Mouse (Mus musculus) right cerebral cortex, postnatal 14 days (tissue): ENCODE data around the gene Gm37240.

Experiments used
- DNase-seq: peaks from one replicate; pipeline ENCODE4 v3.0.0; 2022

The Gm37240 gene

GRCm38 (mm10) chr3:85109221-85109620 is 778.1 kb downstream of the Gm37240 start:
- no peak for DNase-seq

- DNase-seq = no peak
Measured at GRCm38 (mm10) chr3:85108396-85108795, 778.9 kb downstream of the Gm37240 start.

- DNase-seq = no peak
Measured at GRCm38 (mm10) chr3:85106956-85107355, 780.4 kb downstream of the Gm37240 start.

- no peak for DNase-seq
Measured at GRCm38 (mm10) chr3:85104301-85104700, 783.0 kb downstream of the Gm37240 start.

- no peak for DNase-seq
Measured at GRCm38 (mm10) chr3:85080882-85081558, 806.3 kb downstream of the Gm37240 start.

GRCm38 (mm10) chr3:85064113-85064512 is 823.2 kb downstream of the Gm37240 start:
- DNase-seq = no peak

GRCm38 (mm10) chr3:85060153-85060552 is 827.2 kb downstream of the Gm37240 start:
- DNase-seq = no peak

- DNase-seq = no peak
Measured at GRCm38 (mm10) chr3:85057245-85057644, 830.1 kb downstream of the Gm37240 start.

GRCm38 (mm10) chr3:85053526-85053925 is 833.8 kb downstream of the Gm37240 start:
- DNase-seq = no peak

- DNase-seq = no peak
Measured at GRCm38 (mm10) chr3:85052196-85052595, 835.1 kb downstream of the Gm37240 start.

- DNase-seq = no peak
Measured at GRCm38 (mm10) chr3:85048569-85048968, 838.7 kb downstream of the Gm37240 start.

GRCm38 (mm10) chr3:85043679-85044218 is 843.6 kb downstream of the Gm37240 start:
- DNase-seq = no peak

- DNase-seq = no peak
Measured at GRCm38 (mm10) chr3:85042126-85042525, 845.2 kb downstream of the Gm37240 start.

- no peak for DNase-seq
Measured at GRCm38 (mm10) chr3:85029141-85029540, 858.2 kb downstream of the Gm37240 start.

GRCm38 (mm10) chr3:85024817-85025705 is 862.3 kb downstream of the Gm37240 start:
- DNase-seq = peak; percentile 69

- no peak for DNase-seq
Measured at GRCm38 (mm10) chr3:85024237-85024636, 863.1 kb downstream of the Gm37240 start.

- no peak for DNase-seq
Measured at GRCm38 (mm10) chr3:85022800-85023199, 864.5 kb downstream of the Gm37240 start.

GRCm38 (mm10) chr3:85021816-85022215 is 865.5 kb downstream of the Gm37240 start:
- DNase-seq = no peak

GRCm38 (mm10) chr3:85020137-85020536 is 867.2 kb downstream of the Gm37240 start:
- DNase-seq = peak; percentile 29

GRCm38 (mm10) chr3:85015667-85016066 is 871.7 kb downstream of the Gm37240 start:
- DNase-seq = peak; percentile 49

- DNase-seq = no peak
Measured at GRCm38 (mm10) chr3:85012889-85013288, 874.4 kb downstream of the Gm37240 start.

- DNase-seq = no peak
Measured at GRCm38 (mm10) chr3:85005257-85005656, 882.1 kb downstream of the Gm37240 start.

- no peak for DNase-seq
Measured at GRCm38 (mm10) chr3:84988880-84989279, 898.4 kb downstream of the Gm37240 start.

GRCm38 (mm10) chr3:84985121-84985625 is 902.1 kb downstream of the Gm37240 start:
- no peak for DNase-seq
